Mouse (Mus musculus): ENCODE results near the gene Smarcb1.
A peak's percentile ranks its signal among the peaks of the same experiment; 100 is the strongest.

Smarcb1 gene

GRCm38 (mm10) chr10:75932891-75933290 is 11.5 kb upstream of the Smarcb1 start, which contains the start of gene Chchd10:
Gene Chchd10, plus strand, starts transcription at chr10:75933130.
- no peak for DNase-seq (ENCODE audit: low spot score)

DNA sequence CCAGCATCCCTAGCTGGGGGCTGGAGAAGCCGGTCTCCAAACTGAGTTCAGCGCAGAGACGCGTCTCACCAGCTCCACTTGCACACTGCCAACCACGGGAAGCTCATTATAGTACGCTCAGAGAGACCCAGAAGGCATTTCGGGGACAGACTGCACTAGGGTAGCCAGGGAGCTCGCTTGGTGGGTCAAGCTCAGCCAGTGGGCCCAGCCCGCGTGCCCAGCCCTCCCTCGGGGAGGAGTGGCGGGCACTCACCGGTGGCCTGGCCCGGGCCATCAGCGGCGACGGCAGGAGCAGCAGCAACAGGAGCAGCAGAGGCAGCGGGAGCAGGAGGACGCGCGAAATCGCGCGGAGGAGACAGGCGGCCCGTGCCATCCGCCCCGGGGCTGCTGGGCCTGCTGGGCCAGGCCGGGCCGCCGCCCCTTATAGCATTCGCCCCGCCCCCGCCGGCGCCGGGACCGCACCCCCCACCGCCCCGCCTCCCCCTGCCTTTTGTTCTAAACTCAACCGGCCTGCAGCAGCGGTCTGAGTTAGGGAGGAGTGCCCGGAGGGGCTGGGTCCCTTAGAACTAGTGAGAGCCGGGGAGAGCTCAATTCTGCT is 10.8 kb upstream of the Smarcb1 start:
- DNase-seq (ENCODE audit: low spot score), result no peak

- no peak for DNase-seq (ENCODE audit: low spot score)
These were observed 9.9 kb upstream of the Smarcb1 start for GRCm38 (mm10) chr10:75931311-75931710.

DNA sequence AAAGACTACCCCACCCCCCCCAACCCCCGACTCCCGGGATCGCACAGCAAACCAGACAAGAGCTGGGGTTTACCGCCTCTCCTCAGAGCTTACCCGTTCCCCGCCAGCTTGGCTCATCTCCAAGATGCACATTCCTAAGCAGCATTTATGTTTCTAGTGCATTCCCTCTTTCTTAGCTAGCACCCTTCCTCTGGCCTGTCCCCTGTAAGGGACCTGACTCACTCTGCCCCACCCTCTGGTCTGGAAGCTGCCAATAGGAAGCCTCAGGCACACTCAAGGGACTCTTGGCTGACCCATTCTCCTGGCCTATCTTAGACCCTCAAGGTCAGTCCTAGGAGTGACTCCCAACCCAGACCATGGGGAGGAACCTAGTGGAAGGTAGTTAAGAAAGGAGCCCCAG is 8.9 kb upstream of the Smarcb1 start:
- DNase-seq (ENCODE audit: low spot score), result no peak

DNA sequence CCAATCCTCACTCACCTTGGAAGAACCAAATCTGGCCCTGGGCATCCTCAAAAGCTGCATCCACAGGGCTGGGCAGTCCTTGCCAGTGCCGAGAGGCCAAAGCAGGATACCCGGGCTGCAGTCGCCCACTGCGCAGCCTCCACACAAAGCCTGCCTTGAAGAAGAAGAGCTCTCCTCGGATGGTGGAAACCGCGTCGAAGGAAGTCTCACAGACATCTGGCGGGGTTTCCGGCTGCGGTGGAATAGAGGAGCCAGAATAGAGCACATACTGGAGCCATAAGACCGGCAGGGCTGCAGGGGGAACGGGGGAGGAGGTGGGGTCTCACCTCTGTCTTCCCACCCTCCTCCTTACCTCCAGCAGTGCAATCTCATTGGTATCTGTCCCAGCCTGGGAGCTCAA is 5.0 kb upstream of the Smarcb1 start:
- no peak for DNase-seq (ENCODE audit: low spot score)

GRCm38 (mm10) chr10:75924324-75924723 is 2.9 kb upstream of the Smarcb1 start:
- no peak for DNase-seq (ENCODE audit: low spot score)

- DNase-seq (ENCODE audit: low spot score), result peak; percentile 31
These were observed 526 bp upstream of the Smarcb1 start for GRCm38 (mm10) chr10:75921726-75922560.

DNA sequence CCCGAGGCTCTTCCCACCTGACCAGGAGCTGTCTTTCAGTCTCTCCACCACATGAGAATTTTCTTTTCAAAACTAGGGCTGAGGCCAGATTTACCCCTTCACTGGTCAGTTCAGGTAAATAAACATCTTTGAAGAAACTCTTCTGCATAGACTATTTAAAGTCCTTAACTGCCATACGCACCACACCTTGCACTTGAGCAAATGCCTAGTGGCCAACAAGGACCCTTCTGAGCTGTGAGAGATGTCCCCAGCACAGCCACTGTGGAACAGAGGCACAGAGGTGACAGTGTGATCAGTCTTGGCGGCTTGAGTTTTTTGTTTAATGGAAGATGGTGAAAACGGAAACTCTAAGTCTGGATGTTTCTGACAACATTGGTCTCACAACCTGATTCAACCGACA is 2.4 kb downstream of the Smarcb1 start:
- DNase-seq (ENCODE audit: low spot score), result no peak

- DNase-seq (ENCODE audit: low spot score), result no peak
These were observed 4.6 kb downstream of the Smarcb1 start for GRCm38 (mm10) chr10:75916840-75917239.

GRCm38 (mm10) chr10:75915557-75915956 is 5.9 kb downstream of the Smarcb1 start:
- no peak for DNase-seq (ENCODE audit: low spot score)

GRCm38 (mm10) chr10:75913013-75913589 is 8.3 kb downstream of the Smarcb1 start:
- no peak for DNase-seq (ENCODE audit: low spot score)

GRCm38 (mm10) chr10:75910698-75911097 is 10.7 kb downstream of the Smarcb1 start:
- no peak for DNase-seq (ENCODE audit: low spot score)

- no peak for DNase-seq (ENCODE audit: low spot score)
These were observed 14.5 kb downstream of the Smarcb1 start for GRCm38 (mm10) chr10:75906882-75907281.

GRCm38 (mm10) chr10:75904391-75904790 is 17.0 kb downstream of the Smarcb1 start:
- no peak for DNase-seq (ENCODE audit: low spot score)

DNA sequence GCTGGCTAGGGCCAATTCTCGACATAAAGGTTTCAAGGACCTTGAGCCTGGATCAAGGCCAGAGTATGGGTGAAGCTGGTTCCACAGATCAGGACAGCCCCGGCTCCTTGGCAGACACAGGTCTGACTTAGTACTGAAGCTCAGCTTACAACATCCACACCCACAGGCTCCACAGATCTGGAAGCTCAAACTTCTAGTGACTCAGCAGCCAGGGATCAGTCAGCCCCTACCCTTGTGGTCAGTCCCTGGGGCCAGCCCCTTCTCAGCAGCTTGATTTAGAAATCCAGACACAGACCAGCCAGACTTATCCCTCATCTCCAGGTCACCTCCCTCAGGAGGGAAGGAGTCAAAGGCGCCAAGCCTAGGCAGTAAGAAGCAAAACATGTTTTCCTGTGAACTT is 22.6 kb downstream of the Smarcb1 start:
- no peak for DNase-seq (ENCODE audit: low spot score)

DNA sequence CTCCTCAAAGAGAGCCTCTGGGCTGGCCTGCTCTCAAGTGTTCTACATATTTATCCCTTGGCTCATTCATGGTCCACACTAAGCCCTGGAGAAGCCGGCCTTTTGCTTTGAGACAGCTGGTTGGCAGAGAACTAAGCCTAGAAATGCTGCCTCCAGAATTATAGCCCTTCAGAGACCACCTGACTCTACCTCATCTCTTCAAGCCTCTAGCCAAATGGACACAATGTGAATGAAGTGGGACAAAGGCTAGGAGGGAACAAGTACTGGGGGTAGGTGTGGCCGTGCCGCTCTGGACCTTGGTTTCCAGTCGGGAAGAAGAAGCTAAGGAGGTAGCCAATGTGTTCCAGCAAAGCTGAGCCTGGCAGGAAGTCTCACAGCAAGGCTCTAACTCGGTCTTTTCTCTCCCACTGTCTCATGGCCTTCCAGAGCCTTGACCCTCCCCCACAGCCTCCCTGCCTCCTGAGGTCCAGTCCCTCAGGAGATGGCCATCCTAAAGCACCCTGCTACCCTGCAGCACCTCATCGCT is 23.3 kb downstream of the Smarcb1 start:
- DNase-seq (ENCODE audit: low spot score), result no peak

GRCm38 (mm10) chr10:75897373-75897772 is 24.0 kb downstream of the Smarcb1 start:
- DNase-seq (ENCODE audit: low spot score), result peak; percentile 77

DNA sequence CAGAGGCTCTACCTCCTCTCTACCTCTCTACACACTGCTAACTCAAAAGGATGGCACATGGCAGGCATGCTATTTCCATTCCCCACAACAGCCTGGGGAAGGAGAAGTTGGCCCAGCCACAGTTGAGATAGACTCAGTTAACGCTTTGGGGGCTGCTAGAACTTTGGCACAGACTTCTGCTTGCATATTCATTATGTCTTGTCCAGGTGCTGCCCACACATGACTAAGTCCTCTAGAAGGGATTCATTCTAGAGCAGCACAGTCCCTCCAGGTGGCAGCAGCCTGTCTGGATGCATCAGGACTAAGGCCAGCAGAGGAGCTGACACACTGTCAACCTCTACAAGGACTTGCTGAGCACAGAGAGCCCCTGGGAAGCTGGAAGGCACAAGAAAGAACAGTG is 25.2 kb downstream of the Smarcb1 start:
- peak; percentile 39 for DNase-seq (ENCODE audit: low spot score)

DNA sequence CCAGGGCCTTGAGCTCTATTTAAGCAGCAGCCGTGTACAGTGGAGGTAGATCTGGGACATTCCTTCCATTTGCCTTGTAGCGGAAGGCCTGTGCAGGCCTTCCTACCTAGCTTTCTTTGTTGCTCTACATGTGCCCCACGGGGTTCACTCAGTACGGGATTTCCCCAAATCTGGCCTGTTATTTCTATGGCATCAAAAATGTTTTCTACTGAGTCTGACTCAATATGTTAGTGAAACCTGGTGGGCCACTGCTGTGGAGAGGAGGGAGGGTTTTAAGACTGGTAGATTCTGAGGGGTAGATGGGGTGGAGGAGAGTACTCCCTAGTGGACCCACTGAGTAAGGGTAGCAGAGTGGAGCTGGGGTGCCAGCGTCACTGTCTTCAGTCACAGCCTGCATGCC is 25.7 kb downstream of the Smarcb1 start:
- no peak for DNase-seq (ENCODE audit: low spot score)

- no peak for DNase-seq (ENCODE audit: low spot score)
These were observed 26.8 kb downstream of the Smarcb1 start for GRCm38 (mm10) chr10:75894601-75895000.

DNA sequence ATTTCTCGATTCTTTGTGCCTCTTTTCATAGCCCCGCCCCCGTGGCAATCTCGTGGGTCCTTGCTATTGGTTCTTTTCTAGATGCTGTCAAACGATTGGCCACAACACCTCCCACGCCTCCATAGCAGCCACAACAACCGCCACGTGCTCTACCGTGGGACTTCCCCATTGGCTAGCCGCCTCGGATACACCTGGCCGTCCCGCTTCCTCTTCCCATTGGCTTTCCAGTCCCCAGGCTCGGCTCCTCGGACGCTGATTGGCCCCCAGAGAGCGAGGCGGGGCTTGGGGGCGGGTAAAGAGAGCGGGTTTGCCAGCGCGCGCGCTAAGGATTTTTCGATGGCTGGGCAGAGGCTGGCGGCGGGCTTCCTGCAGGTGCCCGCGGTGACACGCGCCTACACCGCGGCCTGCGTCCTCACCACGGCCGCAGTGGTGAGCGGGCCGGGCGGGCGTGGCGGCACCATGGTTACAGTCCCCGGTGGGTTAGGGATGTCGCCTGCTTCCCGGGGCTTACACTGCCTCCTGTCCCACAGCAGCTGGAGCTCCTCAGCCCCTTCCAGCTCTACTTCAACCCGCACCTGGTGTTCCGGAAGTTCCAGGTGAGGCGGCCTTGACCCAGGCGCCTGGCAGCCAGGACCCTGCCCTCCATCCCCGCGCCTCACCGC is 28.2 kb downstream of the Smarcb1 start, which contains the start of gene Derl3:
TSS of gene Derl3 (plus strand) at position 325 of the 662 bp plus-strand sequence.
- DNase-seq (ENCODE audit: low spot score), result peak; percentile 98

- no peak for DNase-seq (ENCODE audit: low spot score)
These were observed 31.8 kb downstream of the Smarcb1 start for GRCm38 (mm10) chr10:75889406-75890153.

All from layer of hippocampus, adult 11-12 months (tissue).